Mouse (Mus musculus) kidney, embryonic 15.5 days (tissue): ENCODE measurements around the gene Frs2. TPM values are rescaled to one million over a fixed set of nuclear protein-coding genes. Genes with fewer than 3 reads are reported as not detected.

Experiments used
- ATAC-seq: fragments of 200-750 bp; cut with Nextera tagmentation; replicated peaks from 2 replicates; pipeline ENCODE4 v1.8.0; 2017; ENCODE audit warnings: moderate TSS enrichment; ENCODE audit not compliant: low FRiP score
- H3K27ac ChIP-seq: fragments of 300-500 bp; sonication (generic); 2 replicates; pipeline ENCODE4 v1.5.1; 2015; ENCODE audit warnings: mild to moderate bottlenecking, inconsistent platforms
- H3K27me3 ChIP-seq: fragments of 300-500 bp; sonication (generic); 2 replicates; pipeline ENCODE4 v1.6.1; 2015; ENCODE audit warnings: inconsistent platforms
- H3K36me3 ChIP-seq: fragments of 300-500 bp; sonication (generic); 2 replicates; pipeline ENCODE4 v1.6.1; 2015; ENCODE audit warnings: inconsistent platforms
- H3K4me1 ChIP-seq: fragments of 300-500 bp; sonication (generic); 2 replicates; pipeline ENCODE4 v1.6.1; 2015; ENCODE audit warnings: inconsistent platforms
- H3K4me2 ChIP-seq: fragments of 300-500 bp; sonication (generic); 2 replicates; pipeline ENCODE4 v1.6.1; 2015; ENCODE audit warnings: moderate library complexity, mild to moderate bottlenecking, inconsistent platforms
- H3K4me3 ChIP-seq: fragments of 300-500 bp; sonication (generic); replicated peaks from 2 replicates; pipeline ENCODE4 v1.5.1; 2015; ENCODE audit warnings: mild to moderate bottlenecking, inconsistent platforms
- H3K9ac ChIP-seq: fragments of 300-500 bp; sonication (generic); 2 replicates; pipeline ENCODE4 v1.6.1; 2015; ENCODE audit warnings: mild to moderate bottlenecking, inconsistent platforms
- H3K9me3 ChIP-seq: fragments of 300-500 bp; sonication (generic); replicated peaks from 2 replicates; pipeline ENCODE4 v1.6.1; 2016; ENCODE audit warnings: inconsistent platforms
- WGBS: fragments of 180-500 bp; shearing (Covaris S2); methylation state at CpG from one replicate; pipeline ENCODE4 v1.1.7; 2015; ENCODE audit warnings: mixed read lengths; 5-methylcytosine and 5-hydroxymethylcytosine counted together
- polyA plus RNA-seq: library from polyadenylated mRNA; unstranded; fragments of >200 nt; fragmentation: Nextera tagmentation; extraction: Ambion mirVana; gene quantifications from 2 replicates; pipeline ENCODE4 v1.2.1, GENCODE M21; 2015

Gene Frs2
- polyA plus RNA-seq, 1 experiment from 2014 or later = 17.8 TPM

DNA sequence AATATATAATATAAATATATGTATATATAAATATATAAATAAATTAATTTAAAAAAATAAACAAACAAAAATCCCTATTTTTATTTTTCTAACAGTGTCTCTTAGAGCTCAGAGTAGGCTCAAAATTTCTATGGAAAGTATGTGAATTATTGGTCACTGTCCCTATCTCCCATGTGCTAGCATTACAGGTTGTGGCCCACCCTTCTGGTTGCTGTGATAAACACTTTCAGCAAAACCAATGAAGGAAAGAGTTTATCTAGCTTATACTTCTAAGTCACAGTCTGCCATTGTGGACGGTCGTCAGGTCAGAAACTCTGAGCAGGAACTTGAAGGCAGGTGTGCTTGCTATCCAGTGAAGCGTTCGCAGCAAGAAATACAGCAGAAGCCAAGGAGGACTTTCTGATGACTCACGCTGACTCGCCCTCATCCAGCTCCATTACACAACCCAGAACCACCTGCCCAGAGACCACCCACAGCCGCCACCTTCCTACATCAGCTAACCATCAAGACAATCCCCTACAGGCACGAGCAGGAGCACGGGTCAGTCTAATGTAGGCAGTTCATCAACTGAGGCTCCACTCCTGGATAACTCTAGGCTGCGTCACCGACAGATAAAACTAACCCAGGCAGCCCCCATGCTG, 18.6 kb upstream of the Frs2 start:
- Histone ChIP-seq H3K9me3 (no peaks in the 10 kb centered on the region), H3K9ac (no peak overlapping the region), H3K27ac (no peak overlapping the region), H3K36me3 (no peaks in the 10 kb centered on the region), H3K4me1 (peaks cover 2% of the 10 kb centered on the region), H3K27me3 (no peaks in the 10 kb centered on the region), H3K4me2 (no peak overlapping the region), H3K4me3 (no peak overlapping the region)
- 70% methylated on average over 11 of the region's 11 CpGs for WGBS
- 0 out of 2 replicates have a peak, but pooled peaks have one; percentile 49 for ATAC-seq

DNA sequence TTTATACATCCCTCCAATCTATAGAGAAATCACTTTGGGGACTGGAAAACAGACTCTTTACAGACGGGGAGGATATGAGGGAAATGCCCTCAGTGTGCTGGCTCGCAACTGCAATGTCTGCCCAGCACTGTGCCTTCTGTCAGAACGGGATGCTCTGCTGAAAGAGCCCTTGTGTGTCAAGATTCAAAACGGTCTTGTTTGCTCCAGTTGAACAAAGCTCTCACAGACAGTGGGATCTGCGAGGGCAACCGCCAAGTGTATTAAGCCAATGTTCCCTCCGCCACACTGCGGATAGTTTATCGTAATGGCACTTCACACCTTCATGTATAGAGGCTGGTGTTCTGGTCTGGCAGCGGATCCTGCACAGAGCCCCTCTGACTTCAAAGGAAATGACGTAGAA, 14.3 kb upstream of the Frs2 start:
- Histone ChIP-seq H3K9ac (no peak overlapping the region), H3K9me3 (no peaks in the 10 kb centered on the region), H3K4me2 (no peak overlapping the region), H3K36me3 (no peaks in the 10 kb centered on the region), H3K4me1 (no peaks in the 10 kb centered on the region), H3K27ac (no peak overlapping the region), H3K27me3 (no peaks in the 10 kb centered on the region), H3K4me3 (no peak overlapping the region)
- 60% methylated on average over 11 of the region's 11 CpGs for WGBS
- no peak for ATAC-seq

- Histone ChIP-seq H3K9ac (no peak overlapping the region), H3K27me3 (no peaks in the 10 kb centered on the region), H3K9me3 (no peaks in the 10 kb centered on the region), H3K36me3 (no peaks in the 10 kb centered on the region), H3K4me1 (no peaks in the 10 kb centered on the region), H3K27ac (no peak overlapping the region), H3K4me2 (no peak overlapping the region), H3K4me3 (no peak overlapping the region)
- 72% methylated on average over 11 of the region's 11 CpGs for WGBS
- no peak for ATAC-seq
Observed at GRCm38 (mm10) chr10:117160099-117160498, 11.8 kb upstream of the Frs2 start.

- H3K27ac ChIP-seq = no peak overlapping the region
Observed at GRCm38 (mm10) chr10:117152247-117152646, 3.9 kb upstream of the Frs2 start.

DNA sequence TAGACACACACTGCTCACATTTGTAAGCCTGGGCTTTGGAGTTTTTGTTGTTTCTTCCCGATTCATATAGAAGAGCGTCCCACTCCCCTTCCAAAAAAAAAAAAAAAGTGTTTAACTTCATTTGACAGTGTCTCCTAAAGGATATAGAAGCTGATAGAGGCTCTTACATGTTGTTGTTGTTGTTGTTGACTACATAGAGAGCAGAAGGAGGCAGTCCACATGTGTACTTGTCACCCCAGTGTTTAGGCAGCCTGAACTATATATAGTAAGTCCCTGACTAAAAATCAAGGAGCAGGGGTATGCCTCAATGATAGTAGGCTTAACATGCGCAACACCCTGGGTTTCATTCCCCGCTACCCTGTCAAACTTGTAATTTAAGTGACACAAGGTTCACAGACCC, 3.3 kb upstream of the Frs2 start:
- Histone ChIP-seq H3K27ac (no peak overlapping the region), H3K9ac (no peak overlapping the region), H3K9me3 (no peaks in the 10 kb centered on the region), H3K4me1 (peaks cover 36% of the 10 kb centered on the region), H3K4me2 (peak overlapping the region; percentile 80), H3K36me3 (no peaks in the 10 kb centered on the region), H3K4me3 (0 out of 2 replicates have a peak overlapping the region, but pooled peaks have one; percentile 5), H3K27me3 (no peaks in the 10 kb centered on the region)
- no peak for ATAC-seq
- WGBS = 55% methylated on average over 4 of the region's 4 CpGs

More at GRCm38 (mm10) chr10:117152247-117152646, 3.9 kb upstream of the Frs2 start:
- Histone ChIP-seq H3K4me1 (peaks cover 31% of the 10 kb centered on the region), H3K9me3 (no peaks in the 10 kb centered on the region), H3K4me3 (no peak overlapping the region), H3K36me3 (no peaks in the 10 kb centered on the region), H3K27me3 (no peaks in the 10 kb centered on the region), H3K4me2 (no peak overlapping the region), H3K9ac (no peak overlapping the region)
- no peak for ATAC-seq
- 28% methylated on average over 7 of the region's 7 CpGs for WGBS

DNA sequence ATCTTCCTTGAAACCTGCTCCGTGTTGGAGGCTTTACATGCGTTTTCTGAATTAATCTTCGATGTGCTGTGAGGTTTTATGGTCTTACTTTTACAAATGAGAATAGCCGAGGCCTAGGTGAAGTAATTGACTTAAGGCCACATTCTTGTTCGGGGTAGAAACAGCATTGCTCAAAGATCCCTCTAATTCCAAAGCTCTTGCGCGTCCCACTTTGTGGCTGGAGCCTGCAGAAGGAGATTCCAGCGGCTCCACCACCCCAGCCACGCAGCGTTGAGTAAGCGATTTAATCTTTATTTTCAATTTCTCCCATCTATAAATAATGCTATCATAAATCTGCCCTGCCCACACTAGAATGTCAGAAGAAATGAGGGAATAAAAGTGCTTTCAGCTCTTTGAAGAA, 2.9 kb upstream of the Frs2 start:
- H3K9ac ChIP-seq = no peak overlapping the region

GRCm38 (mm10) chr10:117150764-117151163, 2.4 kb upstream of the Frs2 start:
- Histone ChIP-seq H3K27ac (no peak overlapping the region), H3K4me1 (peaks cover 44% of the 10 kb centered on the region), H3K4me2 (peak overlapping the region; percentile 80), H3K36me3 (no peaks in the 10 kb centered on the region), H3K9ac (no peak overlapping the region), H3K27me3 (no peaks in the 10 kb centered on the region), H3K9me3 (no peaks in the 10 kb centered on the region), H3K4me3 (peak overlapping the region; percentile 45; the same call in 1 of the 2 replicates)
- 17% methylated on average over 10 of the region's 10 CpGs for WGBS
- ATAC-seq = no peak

More for the DNA sequence above, 2.9 kb upstream of the Frs2 start:
- Histone ChIP-seq H3K4me1 (peaks cover 40% of the 10 kb centered on the region), H3K36me3 (no peaks in the 10 kb centered on the region), H3K27me3 (no peaks in the 10 kb centered on the region), H3K9me3 (no peaks in the 10 kb centered on the region), H3K4me2 (peak overlapping the region; percentile 80), H3K27ac (no peak overlapping the region), H3K4me3 (peak overlapping the region; percentile 5; the same call in 1 of the 2 replicates)
- ATAC-seq = no peak
- WGBS = 8% methylated on average over 11 of the region's 11 CpGs

- 2% methylated on average over 23 of the region's 23 CpGs for WGBS
- Histone ChIP-seq H3K36me3 (no peaks in the 10 kb centered on the region), H3K9ac (peak overlapping the region; percentile 37), H3K9me3 (no peaks in the 10 kb centered on the region), H3K27ac (no peak overlapping the region), H3K4me3 (peak overlapping the region; percentile 45), H3K4me2 (peak overlapping the region; percentile 80), H3K27me3 (no peaks in the 10 kb centered on the region), H3K4me1 (peaks cover 51% of the 10 kb centered on the region)
- ATAC-seq = peak; percentile 26; the same call in 1 of the 2 replicates
Observed at GRCm38 (mm10) chr10:117149942-117150617, 1.7 kb upstream of the Frs2 start.

GRCm38 (mm10) chr10:117149241-117149640, 907 bp upstream of the Frs2 start:
- Histone ChIP-seq H3K9ac (peak overlapping the region; percentile 37; the same call in 1 of the 2 replicates), H3K36me3 (no peaks in the 10 kb centered on the region), H3K9me3 (no peaks in the 10 kb centered on the region), H3K27ac (no peak overlapping the region), H3K4me2 (peak overlapping the region; percentile 80), H3K27me3 (no peaks in the 10 kb centered on the region), H3K4me1 (peaks cover 59% of the 10 kb centered on the region), H3K4me3 (peak overlapping the region; percentile 91)
- 22% methylated on average over 7 of the region's 7 CpGs for WGBS
- no peak for ATAC-seq

DNA sequence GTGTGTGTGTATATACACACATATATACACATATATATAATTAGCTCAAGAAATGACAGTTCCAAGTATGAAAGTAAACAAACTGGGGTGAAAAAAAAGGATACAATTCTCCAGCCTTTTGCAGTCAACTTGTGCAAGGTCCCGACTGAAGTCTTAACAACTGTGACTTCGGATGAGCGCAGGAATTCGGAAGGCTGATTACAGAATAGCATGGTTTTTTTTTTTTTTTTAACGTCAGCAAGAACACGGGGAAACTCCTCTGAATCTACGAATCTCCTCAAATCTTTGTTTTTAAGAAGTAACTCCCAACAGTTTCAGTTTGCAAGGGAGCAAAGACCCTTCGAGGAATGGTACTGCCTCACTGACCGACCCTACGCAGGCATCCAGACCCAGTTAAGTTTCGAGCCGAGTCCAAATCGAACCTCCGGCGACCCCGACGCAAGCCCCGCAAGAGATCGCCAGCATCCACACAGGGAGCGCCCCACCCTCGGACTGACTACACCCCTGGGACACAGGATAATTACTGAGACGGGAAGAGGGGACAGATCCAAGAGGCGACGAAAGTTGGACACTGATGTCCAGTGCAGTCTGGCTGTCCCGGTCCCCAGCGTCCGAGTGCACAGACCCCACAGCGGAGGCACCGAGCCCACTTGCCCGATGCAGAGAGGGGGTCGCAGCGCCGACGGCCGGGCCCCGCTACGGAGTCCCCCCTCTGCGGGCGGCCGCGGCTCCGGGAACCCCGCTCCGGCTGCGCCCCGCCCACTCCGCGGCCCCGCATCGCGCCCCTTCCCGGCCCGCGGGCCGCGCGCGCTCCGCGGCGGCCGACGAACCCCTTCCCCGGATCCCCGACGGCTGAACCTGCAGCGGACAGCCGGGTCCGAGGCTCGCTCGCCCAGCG, 622 bp downstream of the Frs2 start:
- H3K9ac ChIP-seq = peak overlapping the region; percentile 90
- ATAC-seq = peak; percentile 46
- H3K27me3 ChIP-seq = no peaks in the 10 kb centered on the region
- peak overlapping the region; percentile 91 for H3K4me3 ChIP-seq
- WGBS = under 1% methylated on average over 56 of the region's 72 CpGs
- H3K4me2 ChIP-seq = peak overlapping the region; percentile 80
- H3K36me3 ChIP-seq = no peaks in the 10 kb centered on the region
- peaks cover 63% of the 10 kb centered on the region for H3K4me1 ChIP-seq
- no peaks in the 10 kb centered on the region for H3K9me3 ChIP-seq
- H3K27ac ChIP-seq = peak overlapping the region; percentile 89

DNA sequence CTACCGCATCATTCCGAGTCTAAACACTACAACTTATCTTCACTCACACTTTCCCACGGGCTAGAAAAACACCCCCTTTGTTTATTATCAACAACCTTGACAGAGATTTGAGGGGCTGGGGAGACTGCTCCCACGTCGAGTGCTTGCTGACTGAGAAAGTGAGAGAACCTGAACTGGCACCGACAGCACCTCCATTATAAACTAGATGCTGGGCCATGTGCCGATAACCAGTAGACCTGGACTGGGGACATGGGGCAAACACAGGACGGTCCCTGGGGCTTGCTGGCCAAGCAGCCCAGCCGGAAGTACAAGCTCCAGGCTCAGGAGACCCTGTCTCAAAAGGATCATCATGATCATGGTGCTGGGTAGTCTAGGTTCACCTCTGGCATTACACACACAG, 1.9 kb downstream of the Frs2 start:
- no peaks in the 10 kb centered on the region for H3K9me3 ChIP-seq
- peak overlapping the region; percentile 6; the same call in 1 of the 2 replicates for H3K4me3 ChIP-seq
- peak overlapping the region; percentile 80; the same call in 1 of the 2 replicates for H3K4me2 ChIP-seq
- H3K9ac ChIP-seq = no peak overlapping the region
- H3K27ac ChIP-seq = no peak overlapping the region
- H3K36me3 ChIP-seq = no peaks in the 10 kb centered on the region
- H3K4me1 ChIP-seq = peaks cover 58% of the 10 kb centered on the region
- H3K27me3 ChIP-seq = no peaks in the 10 kb centered on the region
- WGBS = 55% methylated on average over 9 of the region's 9 CpGs
- ATAC-seq = no peak
